ENCODE assay signal across 11 mouse cellular contexts in the genomic region with DNA sequence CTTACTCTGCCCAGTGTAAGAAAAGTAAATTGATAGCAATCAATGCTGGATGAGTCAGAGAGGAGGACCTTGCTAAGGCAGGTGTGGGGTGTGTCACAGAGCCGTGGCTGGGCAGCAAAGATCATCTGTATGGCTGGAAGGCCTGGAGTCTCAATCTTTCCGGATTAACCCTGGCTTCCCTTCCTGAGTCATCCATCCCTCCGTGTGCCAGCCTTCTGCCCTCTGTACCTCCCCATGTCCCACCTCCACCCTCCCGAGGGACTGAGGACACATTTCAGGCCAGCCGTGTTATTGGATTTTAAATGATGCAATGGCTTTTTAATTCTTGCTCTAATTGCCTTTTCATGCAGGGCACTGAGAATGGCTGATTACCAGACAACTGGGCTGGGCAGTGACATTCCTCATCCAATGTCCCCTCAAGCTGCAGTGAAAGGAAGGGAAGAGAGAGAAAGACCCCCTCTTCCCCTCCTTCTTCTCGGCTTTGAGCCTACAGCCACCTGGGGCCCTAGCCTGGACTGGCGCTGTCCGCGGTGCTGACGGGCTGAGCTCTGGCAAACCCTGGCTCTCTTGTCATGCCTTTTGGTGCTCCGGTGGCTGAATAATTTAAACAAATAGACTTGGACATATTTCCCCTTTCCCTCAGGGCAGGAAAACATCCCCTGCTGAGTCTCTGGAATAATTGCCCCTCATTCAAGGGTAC. TPM values are rescaled to one million over a fixed set of nuclear protein-coding genes. Genes with fewer than 3 reads are reported as not detected.
DNase-seq lines count a peak whose midpoint lies in the region; ATAC-seq and TF ChIP-seq lines count a peak whose summit lies in the region.
"Had no signal": no experiment of that assay in that cellular context is flagged by ENCODE, and none has a peak within 500 bp of the region (broad histone marks: within the 10 kb centered on the region; RNA-seq: fewer than 3 reads in every experiment).

No protein-coding gene starts in this region.

- no peak overlapping the region for H3K4me3 ChIP-seq in liver, embryonic 12.5 days
- H3K4me3 ChIP-seq in forebrain, embryonic 14.5 days (ENCODE audit: low read depth, low read length), result no peak overlapping the region
- H3K4me3 ChIP-seq in midbrain, postnatal 0 days (ENCODE audit: low read depth, low read length), result no peak overlapping the region
- H3K4me3 ChIP-seq: embryonic facial prominence, embryonic 15.5 days; stomach, embryonic 15.5 days had no signal

- peak; percentile 63 for DNase-seq in liver
- peak; percentile 69 to 91 for DNase-seq in adrenal gland, adult (ENCODE audit: inconsistent age in 2 of 2, low spot score in 1 of 2)
- peak; percentile 64 for DNase-seq in forebrain, embryonic 14.5 days (ENCODE audit: low spot score)
- peak; percentile 79 to 88 for DNase-seq in kidney, postnatal 25 days
- DNase-seq in midbrain, postnatal 0 days (ENCODE audit: low spot score), result peak; percentile 74
- peak; percentile 48 to 63 for DNase-seq in urinary bladder, postnatal 36 days (ENCODE audit: low spot score in 2 of 2)

- no peaks in the 10 kb centered on the region for H3K9me3 ChIP-seq in liver, embryonic 12.5 days (replicated peaks)
- H3K9me3 ChIP-seq in forebrain, embryonic 14.5 days (replicated peaks; ENCODE audit: control insufficient read depth, low read length), result no peaks in the 10 kb centered on the region
- H3K9me3 ChIP-seq in midbrain, postnatal 0 days (ENCODE audit: low read length), result no peaks in the 10 kb centered on the region
- H3K9me3 ChIP-seq: embryonic facial prominence, embryonic 15.5 days; stomach, embryonic 15.5 days had no signal

- H3K4me1 ChIP-seq in liver, embryonic 12.5 days, result no peaks in the 10 kb centered on the region
- peaks cover 13% of the 10 kb centered on the region for H3K4me1 ChIP-seq in forebrain, embryonic 14.5 days (ENCODE audit: control insufficient read depth, insufficient read depth, low read length)
- peaks cover 16% of the 10 kb centered on the region for H3K4me1 ChIP-seq in midbrain, postnatal 0 days (ENCODE audit: insufficient read depth, low read length)
- H3K4me1 ChIP-seq: embryonic facial prominence, embryonic 15.5 days; stomach, embryonic 15.5 days had no signal

- no peaks in the 10 kb centered on the region for H3K36me3 ChIP-seq in liver, embryonic 12.5 days
- no peaks in the 10 kb centered on the region for H3K36me3 ChIP-seq in forebrain, embryonic 14.5 days (ENCODE audit: control insufficient read depth, insufficient read depth, low read length)
- no peaks in the 10 kb centered on the region for H3K36me3 ChIP-seq in midbrain, postnatal 0 days (ENCODE audit: insufficient read depth, low read length)
- H3K36me3 ChIP-seq: embryonic facial prominence, embryonic 15.5 days; stomach, embryonic 15.5 days had no signal

- peaks cover 23% of the 10 kb centered on the region; the same call in 1 of the 2 replicates for H3K27me3 ChIP-seq in liver, embryonic 12.5 days (replicated peaks)
- no peaks in the 10 kb centered on the region for H3K27me3 ChIP-seq in forebrain, embryonic 14.5 days (replicated peaks; ENCODE audit: control insufficient read depth, insufficient read depth, low read length)
- H3K27me3 ChIP-seq in midbrain, postnatal 0 days (ENCODE audit: insufficient read depth, low read length), result no peaks in the 10 kb centered on the region

- no peak overlapping the region for H3K27ac ChIP-seq in liver, embryonic 12.5 days
- H3K27ac ChIP-seq in forebrain, embryonic 14.5 days (ENCODE audit: low read depth, low read length), result 0 out of 2 replicates have a peak overlapping the region, but pooled peaks have one; percentile 17
- no peak overlapping the region for H3K27ac ChIP-seq in midbrain, postnatal 0 days (ENCODE audit: low read depth, low read length)
- H3K27ac ChIP-seq: embryonic facial prominence, embryonic 15.5 days; liver, embryonic 14.5 days; stomach, embryonic 15.5 days had no signal

- no peak overlapping the region for H3K9ac ChIP-seq in liver, embryonic 12.5 days
- no peak overlapping the region for H3K9ac ChIP-seq in forebrain, embryonic 14.5 days (ENCODE audit: low read length)
- no peak overlapping the region for H3K9ac ChIP-seq in midbrain, postnatal 0 days (replicated peaks; ENCODE audit: low read length, poor library complexity, severe bottlenecking)
- H3K9ac ChIP-seq: embryonic facial prominence, embryonic 15.5 days; liver, embryonic 14.5 days; stomach, embryonic 15.5 days had no signal

- ATAC-seq in liver, embryonic 12.5 days, result no peak
- 0 out of 2 replicates have a peak, but pooled peaks have one; percentile 32 for ATAC-seq in forebrain, embryonic 14.5 days
- no peak for ATAC-seq in midbrain, postnatal 0 days (ENCODE audit: low FRiP score)
- ATAC-seq in cerebellum, adult (ENCODE audit: insufficient number of reproducible peaks, low FRiP score, low TSS enrichment), result no peak

- WGBS in liver, embryonic 12.5 days (ENCODE audit: insufficient replicate concordance), result 24% methylated on average over 11 of the region's 11 CpGs
- WGBS in forebrain, embryonic 14.5 days, result 14% methylated on average over 11 of the region's 11 CpGs
- WGBS in midbrain, postnatal 0 days, result 24% methylated on average over 11 of the region's 11 CpGs

- no peak for TF ChIP-seq CTCF in midbrain, postnatal 0 days (IDR thresholded peaks at IDR 0.05)

- no peak overlapping the region for H3K4me2 ChIP-seq in liver, embryonic 12.5 days
- no peak overlapping the region for H3K4me2 ChIP-seq in forebrain, embryonic 14.5 days (ENCODE audit: low read length)
- no peak overlapping the region for H3K4me2 ChIP-seq in midbrain, postnatal 0 days (ENCODE audit: low read depth, low read length, poor library complexity, severe bottlenecking)
- H3K4me2 ChIP-seq: embryonic facial prominence, embryonic 15.5 days; stomach, embryonic 15.5 days had no signal

RNA-seq across cellular contexts. Expression of a gene that starts 24.1 kb away (rescaled TPM):
- 13.1 and 13.9 TPM in 2 replicates for polyA plus RNA-seq in liver, embryonic 12.5 days (2016; fragmentation: Nextera tagmentation; extraction: Ambion mirVana)
- 11.3 and 14.8 TPM in 2 replicates for polyA plus RNA-seq in forebrain, embryonic 14.5 days (2014; fragmentation: Nextera tagmentation; extraction: Ambion mirVana)
- 85.7 and 94.3 TPM in 2 replicates for total RNA-seq in midbrain, postnatal 0 days (2014; rRNA removed)
- 18.4 and 20.6 TPM in 2 replicates for polyA plus RNA-seq in midbrain, postnatal 0 days (2015; fragmentation: Nextera tagmentation; extraction: Ambion mirVana)
